Mouse (Mus musculus) forebrain, embryonic 11.5 days (tissue): ENCODE data around the gene Gap43. TPM values are rescaled to one million over a fixed set of nuclear protein-coding genes. Genes with fewer than 3 reads are reported as not detected.
A peak's percentile ranks its signal among the peaks of the same experiment; 100 is the strongest.
"Not testable (repeated sequence)": the region's sequence is repeated elsewhere in the genome, so short reads cannot be mapped to it uniquely, and the experiment has no call there.

Experiments
- ATAC-seq: fragments of 200-750 bp; cut with Nextera tagmentation; replicated peaks from 2 replicates; pipeline ENCODE4 v1.8.0; 2017; ENCODE audit warnings: moderate TSS enrichment; ENCODE audit not compliant: low FRiP score
- DNase-seq: peaks from one replicate; pipeline ENCODE4 v3.0.0-alpha.2; 2017; ENCODE audit warnings: low spot score
- H3K27ac ChIP-seq: fragments of 300-500 bp; sonication (generic); 2 replicates; pipeline ENCODE4 v1.5.1; 2014; ENCODE audit warnings: low read depth, low read length
- H3K27me3 ChIP-seq: fragments of 300-500 bp; sonication (generic); 2 replicates; pipeline ENCODE4 v1.6.1; 2014; ENCODE audit warnings: mild to moderate bottlenecking, low read length, mixed read lengths; ENCODE audit not compliant: control insufficient read depth, insufficient read depth
- H3K36me3 ChIP-seq: fragments of 300-500 bp; sonication (generic); 2 replicates; pipeline ENCODE4 v1.6.1; 2014; ENCODE audit warnings: mild to moderate bottlenecking, low read length, moderate library complexity, mixed read lengths; ENCODE audit not compliant: control insufficient read depth, insufficient read depth
- H3K4me1 ChIP-seq: fragments of 300-500 bp; sonication (generic); replicated peaks from 2 replicates; pipeline ENCODE4 v1.6.1; 2014; ENCODE audit warnings: low read length, mixed read lengths; ENCODE audit not compliant: control insufficient read depth, insufficient read depth
- H3K4me2 ChIP-seq: fragments of 300-500 bp; sonication (generic); 2 replicates; pipeline ENCODE4 v1.6.1; 2014; ENCODE audit warnings: low read depth, mild to moderate bottlenecking, low read length, moderate library complexity, mixed read lengths; ENCODE audit not compliant: severe bottlenecking
- H3K4me3 ChIP-seq: fragments of 300-500 bp; sonication (generic); 2 replicates; pipeline ENCODE4 v1.5.1; 2014; ENCODE audit warnings: low read depth, low read length
- H3K9ac ChIP-seq: fragments of 300-500 bp; sonication (generic); 2 replicates; pipeline ENCODE4 v1.6.1; 2014; ENCODE audit warnings: low read length
- H3K9me3 ChIP-seq: fragments of 300-500 bp; sonication (generic); 2 replicates; pipeline ENCODE4 v1.6.1; 2016; ENCODE audit warnings: low read length, mixed read lengths; ENCODE audit not compliant: control insufficient read depth
- WGBS: fragments of 180-500 bp; shearing (Covaris S2); extraction: QIAGEN DNeasy Blood & Tissue Kit; methylation state at CpG from one replicate; pipeline ENCODE4 v1.1.7; 2014; 5-methylcytosine and 5-hydroxymethylcytosine counted together
- polyA plus RNA-seq: library from polyadenylated mRNA; unstranded; fragments of >200 nt; fragmentation: Nextera tagmentation; extraction: Ambion mirVana; gene quantifications from 2 replicates; pipeline ENCODE4 v1.2.1, GENCODE M21; 2014

Gap43 gene
- 106 and 111 TPM in 2 replicates for polyA plus RNA-seq

GRCm38 (mm10) chr16:42340021-42340768 lies at the start of gene Gap43:
Gene Gap43, minus strand, starts transcription at chr16:42340651.
- peak; percentile 87 for ATAC-seq
- no peaks in the 10 kb centered on the region for H3K9me3 ChIP-seq
- DNase-seq, result peak; percentile 69
- H3K27ac ChIP-seq, result 0 out of 2 replicates have a peak within 1 kb of the TSS, but pooled peaks have one; percentile 18
- peaks cover 5% of the 10 kb centered on the region; the same call in 1 of the 2 replicates for H3K4me1 ChIP-seq
- H3K4me3 ChIP-seq, result peak within 1 kb of the TSS; percentile 43
- peak within 1 kb of the TSS; percentile 57 for H3K9ac ChIP-seq
- H3K36me3 ChIP-seq, result no peaks in the 10 kb centered on the region
- WGBS, result 1% methylated on average over 18 of the region's 18 CpGs
- H3K4me2 ChIP-seq, result peak within 1 kb of the TSS; percentile 69
- H3K27me3 ChIP-seq, result no peaks in the 10 kb centered on the region

GRCm38 (mm10) chr16:42381328-42381838 lies 40.9 kb upstream of the Gap43 start:
- Histone ChIP-seq H3K27ac (no peak overlapping the region), H3K36me3 (no peaks in the 10 kb centered on the region), H3K9ac (no peak overlapping the region), H3K4me2 (no peak overlapping the region), H3K9me3 (no peaks in the 10 kb centered on the region), H3K27me3 (no peaks in the 10 kb centered on the region), H3K4me3 (no peak overlapping the region), H3K4me1 (no peaks in the 10 kb centered on the region)
- 24% methylated on average over 4 of the region's 4 CpGs for WGBS
- ATAC-seq (no peak), DNase-seq (no peak)

GRCm38 (mm10) chr16:42380641-42381040 lies 40.2 kb upstream of the Gap43 start:
- H3K4me3 ChIP-seq, result no peak overlapping the region
- DNase-seq (no peak), ATAC-seq (no peak)
- 33% methylated on average over 3 of the region's 3 CpGs for WGBS
- H3K9ac ChIP-seq, result no peak overlapping the region
- H3K27me3 ChIP-seq, result no peaks in the 10 kb centered on the region
- H3K36me3 ChIP-seq, result no peaks in the 10 kb centered on the region
- H3K4me1 ChIP-seq, result no peaks in the 10 kb centered on the region
- no peak overlapping the region for H3K4me2 ChIP-seq
- H3K9me3 ChIP-seq, result no peaks in the 10 kb centered on the region
- H3K27ac ChIP-seq, result no peak overlapping the region

GRCm38 (mm10) chr16:42370148-42370547 lies 29.7 kb upstream of the Gap43 start:
- no peak for DNase-seq

GRCm38 (mm10) chr16:42369346-42369745 lies 28.9 kb upstream of the Gap43 start:
- Histone ChIP-seq H3K27ac (no peak overlapping the region), H3K4me1 (no peaks in the 10 kb centered on the region), H3K36me3 (no peaks in the 10 kb centered on the region), H3K9ac (no peak overlapping the region), H3K4me2 (no peak overlapping the region), H3K4me3 (no peak overlapping the region), H3K9me3 (no peaks in the 10 kb centered on the region), H3K27me3 (no peaks in the 10 kb centered on the region)
- ATAC-seq (no peak), DNase-seq (no peak)
- 84% methylated on average over 6 of the region's 6 CpGs for WGBS

More at GRCm38 (mm10) chr16:42370148-42370547, 29.7 kb upstream of the Gap43 start:
- Histone ChIP-seq H3K4me2 (no peak overlapping the region), H3K36me3 (no peaks in the 10 kb centered on the region), H3K9ac (no peak overlapping the region), H3K4me1 (no peaks in the 10 kb centered on the region), H3K4me3 (no peak overlapping the region), H3K9me3 (no peaks in the 10 kb centered on the region), H3K27me3 (no peaks in the 10 kb centered on the region), H3K27ac (no peak overlapping the region)
- ATAC-seq, result no peak
- 80% methylated on average over 6 of the region's 6 CpGs for WGBS

GRCm38 (mm10) chr16:42360061-42360460 lies 19.6 kb upstream of the Gap43 start:
- 91% methylated on average over 4 of the region's 4 CpGs for WGBS

GRCm38 (mm10) chr16:42358058-42358457 lies 17.6 kb upstream of the Gap43 start:
- DNase-seq (no peak), ATAC-seq (no peak)
- WGBS, result 93% methylated on average over 4 of the region's 4 CpGs
- Histone ChIP-seq H3K4me2 (no peak overlapping the region), H3K9ac (no peak overlapping the region), H3K27me3 (no peaks in the 10 kb centered on the region), H3K36me3 (no peaks in the 10 kb centered on the region), H3K4me3 (no peak overlapping the region), H3K9me3 (no peaks in the 10 kb centered on the region), H3K4me1 (no peaks in the 10 kb centered on the region), H3K27ac (no peak overlapping the region)

More at GRCm38 (mm10) chr16:42360061-42360460, 19.6 kb upstream of the Gap43 start:
- no peaks in the 10 kb centered on the region for H3K36me3 ChIP-seq
- no peak overlapping the region for H3K9ac ChIP-seq
- H3K4me1 ChIP-seq, result no peaks in the 10 kb centered on the region
- H3K9me3 ChIP-seq, result no peaks in the 10 kb centered on the region
- H3K4me2 ChIP-seq, result no peak overlapping the region
- DNase-seq (no peak), ATAC-seq (no peak)
- no peak overlapping the region for H3K27ac ChIP-seq
- H3K4me3 ChIP-seq, result no peak overlapping the region
- no peaks in the 10 kb centered on the region for H3K27me3 ChIP-seq

GRCm38 (mm10) chr16:42350076-42350475 lies 9.6 kb upstream of the Gap43 start:
- Histone ChIP-seq H3K9me3 (no peaks in the 10 kb centered on the region), H3K4me1 (no peaks in the 10 kb centered on the region), H3K27ac (no peak overlapping the region), H3K9ac (no peak overlapping the region), H3K27me3 (no peaks in the 10 kb centered on the region), H3K36me3 (no peaks in the 10 kb centered on the region), H3K4me3 (no peak overlapping the region), H3K4me2 (no peak overlapping the region)
- DNase-seq, result no peak
- 91% methylated on average over 2 of the region's 2 CpGs for WGBS
- ATAC-seq, result no peak

GRCm38 (mm10) chr16:42340865-42341264 lies 414 bp upstream of the Gap43 start:
- 0% methylated on average over 2 of the region's 3 CpGs for WGBS
- not testable (repeated sequence) for H3K9ac ChIP-seq, H3K4me2 ChIP-seq, H3K27ac ChIP-seq, H3K4me3 ChIP-seq, H3K4me1 ChIP-seq, H3K27me3 ChIP-seq, DNase-seq, H3K9me3 ChIP-seq, H3K36me3 ChIP-seq
- peak; percentile 82 for ATAC-seq
